Mouse (Mus musculus) forebrain, embryonic 11.5 days (tissue): Measurements from ENCODE around the gene Fez2. TPM values are rescaled to one million over a fixed set of nuclear protein-coding genes. Genes with fewer than 3 reads are reported as not detected.

Experiments used
- ATAC-seq: fragments of 200-750 bp; cut with Nextera tagmentation; replicated peaks from 2 replicates; pipeline ENCODE4 v1.8.0; 2017; ENCODE audit warnings: moderate TSS enrichment; ENCODE audit not compliant: low FRiP score
- DNase-seq: peaks from one replicate; pipeline ENCODE4 v3.0.0-alpha.2; 2017; ENCODE audit warnings: low spot score
- H3K27ac ChIP-seq: fragments of 300-500 bp; sonication (generic); 2 replicates; pipeline ENCODE4 v1.5.1; 2014; ENCODE audit warnings: low read depth, low read length
- H3K27me3 ChIP-seq: fragments of 300-500 bp; sonication (generic); 2 replicates; pipeline ENCODE4 v1.6.1; 2014; ENCODE audit warnings: mild to moderate bottlenecking, low read length, mixed read lengths; ENCODE audit not compliant: control insufficient read depth, insufficient read depth
- H3K36me3 ChIP-seq: fragments of 300-500 bp; sonication (generic); 2 replicates; pipeline ENCODE4 v1.6.1; 2014; ENCODE audit warnings: mild to moderate bottlenecking, low read length, moderate library complexity, mixed read lengths; ENCODE audit not compliant: control insufficient read depth, insufficient read depth
- H3K4me1 ChIP-seq: fragments of 300-500 bp; sonication (generic); replicated peaks from 2 replicates; pipeline ENCODE4 v1.6.1; 2014; ENCODE audit warnings: low read length, mixed read lengths; ENCODE audit not compliant: control insufficient read depth, insufficient read depth
- H3K4me2 ChIP-seq: fragments of 300-500 bp; sonication (generic); 2 replicates; pipeline ENCODE4 v1.6.1; 2014; ENCODE audit warnings: low read depth, mild to moderate bottlenecking, low read length, moderate library complexity, mixed read lengths; ENCODE audit not compliant: severe bottlenecking
- H3K4me3 ChIP-seq: fragments of 300-500 bp; sonication (generic); 2 replicates; pipeline ENCODE4 v1.5.1; 2014; ENCODE audit warnings: low read depth, low read length
- H3K9ac ChIP-seq: fragments of 300-500 bp; sonication (generic); 2 replicates; pipeline ENCODE4 v1.6.1; 2014; ENCODE audit warnings: low read length
- H3K9me3 ChIP-seq: fragments of 300-500 bp; sonication (generic); 2 replicates; pipeline ENCODE4 v1.6.1; 2016; ENCODE audit warnings: low read length, mixed read lengths; ENCODE audit not compliant: control insufficient read depth
- WGBS: fragments of 180-500 bp; shearing (Covaris S2); extraction: QIAGEN DNeasy Blood & Tissue Kit; methylation state at CpG from one replicate; pipeline ENCODE4 v1.1.7; 2014; 5-methylcytosine and 5-hydroxymethylcytosine counted together
- polyA plus RNA-seq: library from polyadenylated mRNA; unstranded; fragments of >200 nt; fragmentation: Nextera tagmentation; extraction: Ambion mirVana; gene quantifications from 2 replicates; pipeline ENCODE4 v1.2.1, GENCODE M21; 2014

The Fez2 gene
- polyA plus RNA-seq, 1 experiment from 2014 or later = 35.7 TPM

- H3K4me1 ChIP-seq = no peaks in the 10 kb centered on the region
- H3K27me3 ChIP-seq = no peaks in the 10 kb centered on the region
- H3K9ac ChIP-seq = no peak overlapping the region
- no peak overlapping the region for H3K27ac ChIP-seq
- WGBS = 94% methylated on average over 9 of the region's 9 CpGs
- no peak overlapping the region for H3K4me3 ChIP-seq
- ATAC-seq (no peak), DNase-seq (no peak)
- H3K4me2 ChIP-seq = no peak overlapping the region
- no peaks in the 10 kb centered on the region for H3K9me3 ChIP-seq
- no peaks in the 10 kb centered on the region; the same call in 1 of the 2 replicates for H3K36me3 ChIP-seq
These were observed 14.1 kb downstream of the Fez2 start for GRCm38 (mm10) chr17:78403804-78404203.

GRCm38 (mm10) chr17:78403229-78403628 is 14.7 kb downstream of the Fez2 start:
- Histone ChIP-seq H3K27me3 (no peaks in the 10 kb centered on the region), H3K9ac (no peak overlapping the region), H3K27ac (no peak overlapping the region), H3K36me3 (no peaks in the 10 kb centered on the region; the same call in 1 of the 2 replicates), H3K4me1 (no peaks in the 10 kb centered on the region), H3K9me3 (no peaks in the 10 kb centered on the region), H3K4me2 (no peak overlapping the region), H3K4me3 (no peak overlapping the region)
- 92% methylated on average over 4 of the region's 4 CpGs for WGBS
- no peak for DNase-seq
- ATAC-seq = no peak

- Histone ChIP-seq H3K9me3 (no peaks in the 10 kb centered on the region), H3K4me1 (no peaks in the 10 kb centered on the region), H3K27ac (no peak overlapping the region), H3K27me3 (no peaks in the 10 kb centered on the region), H3K4me3 (no peak overlapping the region), H3K9ac (no peak overlapping the region), H3K4me2 (no peak overlapping the region), H3K36me3 (no peaks in the 10 kb centered on the region; the same call in 1 of the 2 replicates)
- WGBS = 88% methylated on average over 6 of the region's 6 CpGs
- DNase-seq = no peak
- no peak for ATAC-seq
These were observed 15.8 kb downstream of the Fez2 start for GRCm38 (mm10) chr17:78402174-78402573.

GRCm38 (mm10) chr17:78401713-78402112 is 16.2 kb downstream of the Fez2 start:
- DNase-seq (no peak), ATAC-seq (no peak)
- Histone ChIP-seq H3K27ac (no peak overlapping the region), H3K9ac (no peak overlapping the region), H3K36me3 (no peaks in the 10 kb centered on the region; the same call in 1 of the 2 replicates), H3K4me1 (no peaks in the 10 kb centered on the region), H3K9me3 (no peaks in the 10 kb centered on the region), H3K4me3 (no peak overlapping the region), H3K27me3 (no peaks in the 10 kb centered on the region), H3K4me2 (no peak overlapping the region)
- WGBS = 45% methylated on average over 4 of the region's 4 CpGs

GRCm38 (mm10) chr17:78401311-78401710 is 16.6 kb downstream of the Fez2 start:
- Histone ChIP-seq H3K9ac (no peak overlapping the region), H3K27ac (no peak overlapping the region), H3K9me3 (no peaks in the 10 kb centered on the region), H3K4me1 (no peaks in the 10 kb centered on the region), H3K4me3 (no peak overlapping the region), H3K36me3 (no peaks in the 10 kb centered on the region; the same call in 1 of the 2 replicates), H3K27me3 (no peaks in the 10 kb centered on the region), H3K4me2 (no peak overlapping the region)
- DNase-seq (no peak), ATAC-seq (no peak)
- WGBS = 77% methylated on average over 6 of the region's 6 CpGs

GRCm38 (mm10) chr17:78400130-78400840 is 17.7 kb downstream of the Fez2 start:
- no peak overlapping the region for H3K9ac ChIP-seq
- no peak overlapping the region for H3K27ac ChIP-seq
- no peaks in the 10 kb centered on the region; the same call in 1 of the 2 replicates for H3K36me3 ChIP-seq
- no peak overlapping the region for H3K4me3 ChIP-seq
- H3K4me1 ChIP-seq = no peaks in the 10 kb centered on the region
- 80% methylated on average over 12 of the region's 12 CpGs for WGBS
- no peak for ATAC-seq
- H3K9me3 ChIP-seq = no peaks in the 10 kb centered on the region
- H3K4me2 ChIP-seq = no peak overlapping the region
- H3K27me3 ChIP-seq = no peaks in the 10 kb centered on the region
- no peak for DNase-seq

- Histone ChIP-seq H3K27ac (no peak overlapping the region), H3K9me3 (no peaks in the 10 kb centered on the region), H3K9ac (no peak overlapping the region), H3K27me3 (no peaks in the 10 kb centered on the region), H3K4me3 (no peak overlapping the region), H3K4me1 (no peaks in the 10 kb centered on the region), H3K4me2 (no peak overlapping the region), H3K36me3 (no peaks in the 10 kb centered on the region)
- ATAC-seq = no peak
- 86% methylated on average over 9 of the region's 9 CpGs for WGBS
- DNase-seq = no peak
These were observed 25.4 kb downstream of the Fez2 start for GRCm38 (mm10) chr17:78392401-78393087.

- Histone ChIP-seq H3K27ac (no peak overlapping the region), H3K4me3 (no peak overlapping the region), H3K9me3 (no peaks in the 10 kb centered on the region), H3K4me1 (no peaks in the 10 kb centered on the region), H3K27me3 (no peaks in the 10 kb centered on the region), H3K4me2 (no peak overlapping the region), H3K9ac (no peak overlapping the region), H3K36me3 (no peaks in the 10 kb centered on the region)
- no peak for ATAC-seq
- no peak for DNase-seq
- WGBS = 94% methylated on average over 5 of the region's 5 CpGs
These were observed 28.4 kb downstream of the Fez2 start for GRCm38 (mm10) chr17:78389573-78389972.
